Mouse (Mus musculus) olfactory bulb, adult 2 months (tissue): ENCODE data around the gene Akirin2. TPM values are rescaled to one million over a fixed set of nuclear protein-coding genes. Genes with fewer than 3 reads are reported as not detected.

Experiments
- H3K27ac ChIP-seq: fragments of 200-500 bp; 2 replicates; pipeline ENCODE4 v1.5.1; 2012; ENCODE audit warnings: low read depth, low read length; ENCODE audit not compliant: insufficient read depth
- H3K4me1 ChIP-seq: fragments of 200-500 bp; 2 replicates; pipeline ENCODE4 v1.6.1; 2012; ENCODE audit warnings: low read length; ENCODE audit not compliant: control insufficient read depth, insufficient read depth
- H3K4me3 ChIP-seq: fragments of 200-500 bp; 2 replicates; pipeline ENCODE4 v1.5.1; 2012; ENCODE audit warnings: mild to moderate bottlenecking, low read depth, low read length, moderate library complexity; ENCODE audit not compliant: insufficient read depth
- CTCF ChIP-seq: fragments of 200-500 bp; IDR thresholded peaks from 2 replicates; pipeline ENCODE4 v1.5.1; 2012; ENCODE audit warnings: low read depth, mild to moderate bottlenecking, low read length, moderate library complexity; ENCODE audit not compliant: insufficient read depth
- POLR2A ChIP-seq: fragments of 200-500 bp; IDR thresholded peaks from 2 replicates; pipeline ENCODE4 v1.6.1; 2012; ENCODE audit warnings: mild to moderate bottlenecking, low read depth, low read length, moderate library complexity; ENCODE audit not compliant: insufficient read depth
- WGBS: fragments of 180-500 bp; shearing (Covaris S2); methylation state at CpG from one replicate; pipeline ENCODE4 v1.1.7; 2018; 5-methylcytosine and 5-hydroxymethylcytosine counted together
- polyA plus RNA-seq: library from polyadenylated mRNA; stranded (reverse); fragments of >200 nt; gene quantifications from 2 replicates; pipeline ENCODE4 v1.2.4, GENCODE M21; 2012; ENCODE audit warnings: low replicate concordance; ENCODE audit not compliant: missing spikeins, insufficient read depth, insufficient read length

The Akirin2 gene
- polyA plus RNA-seq: 334 TPM in 1 of 2 replicates, not detected in the other

DNA sequence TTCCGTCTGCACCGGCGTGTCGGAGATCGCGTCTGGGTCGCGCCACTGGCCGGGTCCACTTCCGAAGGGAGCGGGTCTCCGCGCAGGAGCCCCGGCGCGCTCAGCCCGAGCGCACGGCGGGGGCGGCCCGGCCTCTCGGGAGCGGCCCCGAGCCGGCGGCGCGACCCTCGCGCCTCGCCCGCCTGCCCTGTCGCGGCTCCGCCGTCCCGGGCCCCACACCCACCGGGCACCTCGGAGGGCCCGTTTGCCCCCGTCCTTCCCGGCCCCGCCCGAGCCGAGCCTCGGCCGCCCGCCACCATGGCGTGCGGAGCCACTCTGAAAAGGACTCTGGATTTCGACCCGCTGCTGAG is at the start of gene Akirin2:
Gene Akirin2 (plus strand): TSS at position 190 of the 350 bp plus-strand sequence.
- H3K27ac ChIP-seq: peak within 1 kb of the TSS; percentile 83
- peak within 1 kb of the TSS; percentile 82 for H3K4me3 ChIP-seq
- under 1% methylated on average over 52 of the region's 53 CpGs for WGBS
- H3K4me1 ChIP-seq: peaks cover 5% of the 10 kb centered on the region; the same call in 1 of the 2 replicates
- no peak for TF ChIP-seq POLR2A
- no peak for TF ChIP-seq CTCF

- no peak overlapping the region for H3K4me3 ChIP-seq
- no peak overlapping the region for H3K27ac ChIP-seq
- WGBS: 76% methylated on average over 3 of the region's 3 CpGs
- H3K4me1 ChIP-seq: no peaks in the 10 kb centered on the region
- TF ChIP-seq CTCF: no peak
- TF ChIP-seq POLR2A: no peak
These were observed 40.4 kb upstream of the Akirin2 start for GRCm38 (mm10) chr4:34510305-34510704.

- 27% methylated on average over 3 of the region's 3 CpGs for WGBS
- H3K27ac ChIP-seq: no peak overlapping the region; the same call in 1 of the 2 replicates
- no peak overlapping the region for H3K4me3 ChIP-seq
- TF ChIP-seq CTCF (no peak), POLR2A (no peak)
- no peaks in the 10 kb centered on the region for H3K4me1 ChIP-seq
These were observed 27.9 kb upstream of the Akirin2 start for GRCm38 (mm10) chr4:34522846-34523245.

DNA sequence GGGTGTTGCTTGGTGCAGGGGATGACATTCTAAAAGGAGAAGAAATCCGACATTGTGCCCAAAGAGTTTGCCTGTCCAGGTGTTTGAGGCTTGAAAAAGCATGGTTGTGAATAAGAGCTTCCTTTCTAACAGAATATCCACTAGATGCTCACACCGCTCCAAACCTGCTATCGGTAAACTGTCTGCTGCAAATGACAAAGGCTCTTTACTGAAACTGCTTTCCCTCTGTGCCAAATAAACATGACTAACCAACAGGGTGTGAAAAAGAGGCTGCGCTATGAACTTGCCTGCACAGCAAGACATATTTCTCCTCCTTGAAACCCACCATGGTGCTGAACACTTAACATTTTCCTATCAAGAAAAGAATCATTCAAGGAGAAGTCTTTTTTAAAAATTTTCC is 27.2 kb upstream of the Akirin2 start:
- Histone ChIP-seq H3K4me3 (no peak overlapping the region), H3K27ac (no peak overlapping the region), H3K4me1 (no peaks in the 10 kb centered on the region)
- WGBS: 74% methylated on average over 4 of the region's 4 CpGs
- TF ChIP-seq CTCF: no peak
- no peak for TF ChIP-seq POLR2A

- TF ChIP-seq POLR2A: no peak
- TF ChIP-seq CTCF: no peak
- Histone ChIP-seq H3K27ac (no peak overlapping the region), H3K4me1 (no peaks in the 10 kb centered on the region), H3K4me3 (no peak overlapping the region)
- 88% methylated on average over 3 of the region's 3 CpGs for WGBS
These were observed 24.0 kb upstream of the Akirin2 start for GRCm38 (mm10) chr4:34526771-34527170.

DNA sequence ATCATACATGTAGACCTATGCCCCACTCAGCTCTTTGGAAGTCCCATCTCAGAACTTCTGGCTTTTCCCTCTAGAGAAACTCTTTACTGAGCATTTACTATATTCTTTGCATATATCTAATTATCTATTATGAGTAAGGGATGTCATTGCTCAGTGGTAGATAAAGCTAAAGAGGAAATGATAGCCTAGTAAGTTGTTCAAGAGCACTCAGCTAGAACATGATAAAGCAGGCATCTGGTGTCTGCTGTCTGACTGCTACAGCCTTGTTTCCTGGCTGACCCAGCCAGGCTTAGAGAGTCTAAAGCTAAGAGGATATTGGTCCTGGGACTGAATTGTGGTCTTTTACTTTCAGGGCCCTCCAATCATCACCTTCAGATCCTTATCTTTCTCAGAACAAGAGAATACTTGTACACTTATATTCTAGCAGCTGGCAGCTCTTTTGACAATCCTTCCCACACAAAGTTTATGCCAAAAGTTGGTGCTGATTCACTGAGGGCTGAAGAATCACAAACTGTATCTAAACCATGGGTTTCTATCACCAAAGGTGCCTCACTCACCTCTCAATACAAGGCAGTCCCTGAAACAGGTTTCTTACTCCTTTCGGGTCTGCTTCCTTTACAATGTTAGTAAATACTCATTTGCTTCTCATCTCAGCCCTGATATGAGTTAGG is 22.2 kb upstream of the Akirin2 start:
- no peaks in the 10 kb centered on the region for H3K4me1 ChIP-seq
- WGBS: 91% methylated on average over 1 of the region's 1 CpGs
- H3K27ac ChIP-seq: no peak overlapping the region
- H3K4me3 ChIP-seq: no peak overlapping the region
- TF ChIP-seq CTCF (no peak), POLR2A (no peak)

DNA sequence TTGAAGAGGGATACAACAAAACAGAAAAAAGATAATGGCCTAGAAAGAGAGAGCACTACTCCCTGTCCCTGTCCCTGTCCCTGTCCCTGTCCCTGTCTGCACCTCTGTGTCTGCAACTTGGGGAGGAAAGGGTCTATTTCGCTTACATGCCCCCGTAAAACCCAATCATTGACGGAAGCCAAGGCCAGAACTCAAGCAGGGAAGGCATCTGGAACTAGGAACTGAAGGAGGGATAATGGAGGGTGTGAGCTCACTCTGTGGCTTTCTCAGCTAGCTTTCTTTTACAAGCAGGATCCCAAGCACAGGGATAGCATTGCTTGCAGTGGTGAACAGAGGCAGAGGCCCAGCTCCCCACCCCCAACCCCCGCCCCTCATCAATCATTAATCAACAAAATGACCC is 21.4 kb upstream of the Akirin2 start:
- no peak for TF ChIP-seq POLR2A
- TF ChIP-seq CTCF: no peak
- 71% methylated on average over 4 of the region's 4 CpGs for WGBS
- no peaks in the 10 kb centered on the region for H3K4me1 ChIP-seq
- H3K4me3 ChIP-seq: no peak overlapping the region
- H3K27ac ChIP-seq: no peak overlapping the region

- Histone ChIP-seq H3K27ac (no peak overlapping the region), H3K4me3 (no peak overlapping the region), H3K4me1 (no peaks in the 10 kb centered on the region)
- WGBS: 73% methylated on average over 6 of the region's 6 CpGs
- no peak for TF ChIP-seq POLR2A
- no peak for TF ChIP-seq CTCF
These were observed 20.8 kb upstream of the Akirin2 start for GRCm38 (mm10) chr4:34529941-34530340.

GRCm38 (mm10) chr4:34549981-34550747 is 573 bp upstream of the Akirin2 start:
- under 1% methylated on average over 38 of the region's 38 CpGs for WGBS
- TF ChIP-seq CTCF: no peak
- peak; percentile 93 for TF ChIP-seq POLR2A

More at GRCm38 (mm10) chr4:34549981-34550747, 573 bp upstream of the Akirin2 start:
- Histone ChIP-seq H3K27ac (peak overlapping the region; percentile 83; the same call in 1 of the 2 replicates), H3K4me3 (peak overlapping the region; percentile 82), H3K4me1 (peaks cover 5% of the 10 kb centered on the region; the same call in 1 of the 2 replicates)
